Mouse (Mus musculus): ENCODE data around the gene Agbl4.

Agbl4 gene

DNA sequence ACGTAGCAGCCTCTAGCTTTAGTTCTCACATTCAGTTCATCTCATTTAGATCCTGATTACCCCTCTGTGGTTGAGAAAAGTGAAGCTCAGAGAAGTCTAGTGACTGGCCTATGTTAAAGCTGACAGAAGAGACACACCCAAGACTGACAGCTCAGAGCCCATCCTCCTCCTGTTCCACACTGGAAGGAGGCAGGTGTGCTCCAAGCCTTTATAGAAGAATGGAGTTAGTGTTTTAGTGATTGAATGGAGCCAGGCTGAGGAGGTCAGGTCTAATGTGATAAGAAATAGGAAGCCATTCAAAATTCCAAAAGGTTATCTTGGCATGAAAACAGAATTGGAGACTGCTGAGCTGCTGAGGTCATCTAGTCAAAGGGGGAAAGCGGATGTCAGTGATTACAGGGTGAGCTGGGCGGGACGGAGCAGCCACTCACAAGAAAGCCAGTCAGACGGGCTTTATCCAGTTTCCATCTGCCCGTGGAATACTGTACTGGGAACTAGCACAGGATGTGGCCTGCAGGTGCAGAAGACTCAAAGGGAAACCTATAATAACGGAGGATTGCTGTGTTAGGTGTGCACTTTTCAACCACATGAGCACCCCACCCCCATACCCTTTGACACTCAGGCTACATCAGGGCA is 1053.9 kb downstream of the Agbl4 start:
- DNase-seq, result no peak

DNA sequence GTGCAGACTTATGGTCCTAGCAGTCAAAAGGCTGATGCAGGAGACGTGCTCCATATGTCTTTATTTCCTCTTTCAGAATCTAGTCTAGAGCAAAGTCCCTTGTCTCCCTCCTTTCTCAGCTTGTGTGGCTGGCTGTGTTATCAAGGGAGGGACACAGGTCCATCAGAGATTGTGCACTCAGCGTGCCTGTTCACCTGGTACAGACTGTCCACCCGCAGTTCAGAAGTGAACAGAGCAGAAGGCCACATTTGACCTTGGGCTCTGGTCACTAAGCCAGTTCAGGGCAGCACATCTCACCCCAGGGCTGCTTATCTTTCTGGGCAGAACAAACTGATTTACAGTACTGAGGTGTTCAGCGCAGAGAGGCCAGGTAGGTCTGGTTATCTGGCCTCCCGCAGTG is 1054.7 kb downstream of the Agbl4 start:
- DNase-seq, result no peak

DNA sequence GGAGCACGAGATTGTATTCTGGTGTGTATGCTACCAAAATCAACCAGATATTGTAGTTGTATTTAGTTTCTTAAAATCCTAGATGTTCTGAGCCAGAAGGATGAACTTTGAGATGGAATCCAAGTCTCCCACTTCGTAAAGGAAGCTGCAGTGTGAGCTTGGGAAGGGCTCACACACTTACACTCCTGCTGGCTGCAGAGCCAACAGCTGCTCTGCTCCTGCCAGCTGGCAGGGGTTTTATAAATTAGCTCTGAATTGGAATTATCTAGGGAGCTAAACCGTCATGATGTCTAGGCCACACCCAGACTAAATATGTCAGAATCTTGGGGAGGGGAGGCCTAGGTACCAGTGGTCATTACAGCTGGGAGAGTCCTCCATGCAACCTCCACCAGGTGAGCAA is 1055.8 kb downstream of the Agbl4 start:
- no peak for DNase-seq

DNA sequence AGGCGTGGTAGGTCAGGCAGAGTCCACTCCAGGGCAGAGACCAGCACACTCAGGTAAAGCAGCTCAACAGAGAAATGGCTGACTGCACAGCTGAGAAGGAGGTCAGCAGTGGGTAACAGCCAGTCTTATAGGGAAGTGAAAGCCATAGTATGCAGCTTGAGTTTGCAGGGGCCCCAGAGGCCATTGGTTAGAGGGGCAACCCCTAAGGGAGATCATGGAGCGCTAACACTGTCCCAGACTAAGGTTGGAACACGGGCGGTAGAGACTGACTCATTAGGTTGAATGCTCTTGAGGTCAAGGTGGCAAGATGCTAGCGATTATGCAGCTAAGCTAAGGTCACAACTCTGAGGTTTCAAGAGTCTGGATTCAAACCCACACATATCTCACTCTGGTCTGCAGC is 1058.2 kb downstream of the Agbl4 start:
- no peak for DNase-seq

DNA sequence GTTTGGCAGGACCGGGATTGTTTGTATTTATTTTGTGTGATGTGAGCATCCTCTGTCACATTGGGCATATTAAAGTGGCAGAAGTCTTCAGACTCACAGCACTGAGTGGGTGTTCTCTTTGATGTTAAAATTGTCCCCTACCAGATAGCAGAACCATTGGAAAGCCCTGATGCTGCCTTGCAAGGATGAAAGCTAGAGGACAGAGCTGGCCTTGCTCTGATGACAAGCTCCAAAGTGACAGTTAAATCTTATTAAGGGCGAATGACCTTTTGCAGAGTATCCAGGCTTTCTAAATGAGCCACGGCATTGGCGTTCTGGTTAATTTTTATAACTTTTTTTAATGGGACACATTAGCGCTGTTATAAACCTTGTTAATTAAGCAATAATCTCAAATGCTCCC is 1060.1 kb downstream of the Agbl4 start:
- DNase-seq, result no peak

DNA sequence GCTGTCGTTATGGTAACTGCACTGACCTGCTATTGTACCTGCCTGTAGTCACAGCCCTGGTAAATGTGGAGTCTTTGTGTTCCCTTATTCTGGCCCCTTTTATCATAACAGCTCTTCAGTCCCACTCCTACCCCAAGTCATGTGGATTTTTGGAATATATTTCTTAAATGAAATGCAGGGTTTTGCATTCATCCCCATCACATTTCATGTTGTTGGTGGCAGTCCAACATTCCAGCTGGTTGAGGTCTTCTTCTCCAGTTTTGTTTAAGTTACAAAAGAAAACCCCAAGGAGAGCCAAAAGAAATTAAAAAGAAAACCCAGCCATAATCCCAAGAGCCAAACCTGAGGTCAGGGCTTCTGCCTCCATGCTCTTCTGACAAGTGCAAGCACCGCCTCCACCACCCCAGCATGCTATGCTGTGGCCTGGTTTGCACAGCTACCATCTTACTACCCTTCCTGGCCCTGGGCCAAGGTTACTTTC is 1069.9 kb downstream of the Agbl4 start:
- DNase-seq, result no peak

DNA sequence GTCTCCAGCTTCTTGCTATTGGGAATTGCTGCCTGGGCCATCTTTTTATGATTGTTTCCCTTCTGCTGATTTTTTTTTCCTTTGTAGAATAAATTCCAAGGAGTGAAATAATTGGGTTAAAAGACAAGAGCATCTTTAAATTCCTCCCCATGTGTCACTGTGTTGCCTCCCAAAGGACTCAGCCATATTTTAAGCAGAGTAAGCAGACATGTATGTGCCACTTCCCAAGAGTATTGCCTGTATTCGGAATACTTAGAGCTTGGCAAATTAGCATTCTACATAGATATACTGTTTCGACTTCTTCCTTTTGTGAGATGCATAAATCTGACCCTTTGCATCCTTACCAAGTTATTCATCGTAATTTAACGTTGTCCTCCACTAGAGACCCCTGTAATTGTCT is 1070.3 kb downstream of the Agbl4 start:
- DNase-seq, result no peak

DNA sequence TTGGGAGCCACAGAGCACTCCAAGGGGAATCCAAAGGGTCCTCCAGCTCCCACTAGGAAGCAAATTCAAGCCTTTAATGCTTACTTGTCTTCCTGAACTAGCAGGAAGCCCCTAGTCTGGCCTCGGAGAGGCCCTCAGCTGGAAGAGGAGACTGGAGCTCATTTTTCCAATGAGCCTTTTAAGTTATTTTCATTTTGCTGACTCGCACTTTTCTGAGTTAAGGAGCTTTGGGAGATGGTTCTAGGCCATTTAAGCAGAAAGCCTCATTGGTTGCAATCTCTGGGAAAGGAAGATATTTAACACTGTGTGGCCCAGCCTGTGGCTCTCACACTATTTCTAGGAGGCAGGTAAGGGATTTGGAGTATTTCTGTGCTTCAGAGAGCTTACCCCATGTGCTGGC is 1072.4 kb downstream of the Agbl4 start:
- DNase-seq, result no peak

DNA sequence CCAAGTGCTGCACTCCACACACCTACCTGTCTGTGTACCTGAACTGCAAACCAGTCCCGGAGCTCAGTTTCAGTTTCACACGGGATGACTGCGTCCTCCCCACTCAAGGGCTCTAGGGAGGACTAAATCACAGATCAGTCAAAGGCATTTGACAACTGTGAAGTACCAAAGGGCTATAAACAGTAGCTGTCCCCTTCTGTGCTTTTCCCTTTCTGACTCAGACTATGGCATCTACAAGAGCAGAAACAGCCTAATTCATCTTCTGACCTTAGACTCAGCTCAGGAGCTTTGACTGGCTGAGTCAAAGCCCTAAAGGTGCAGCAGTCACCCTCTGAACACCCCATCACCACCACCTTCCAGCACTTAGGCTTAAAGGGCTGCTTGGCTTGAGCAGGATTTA is 1074.3 kb downstream of the Agbl4 start:
- no peak for DNase-seq

DNA sequence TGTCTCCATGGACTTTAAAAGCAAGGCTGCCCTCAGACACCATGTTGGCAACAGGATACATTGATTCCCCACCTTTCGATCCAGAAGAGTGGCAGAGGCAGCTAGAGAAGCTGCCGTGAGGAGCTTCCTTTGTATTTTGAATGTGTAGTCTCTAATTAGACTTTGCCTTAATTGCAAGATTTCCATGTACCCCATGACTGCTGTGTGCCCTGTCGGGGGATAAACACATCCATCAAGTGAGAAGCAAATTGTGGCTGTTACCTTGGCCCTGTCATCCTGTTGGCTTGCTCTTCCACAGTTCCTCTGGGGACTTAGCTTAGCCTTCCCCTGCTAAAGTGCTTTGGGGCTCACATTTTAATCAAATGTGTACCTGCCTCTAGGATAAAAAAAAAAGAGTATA is 1075.0 kb downstream of the Agbl4 start:
- DNase-seq, result no peak

DNA sequence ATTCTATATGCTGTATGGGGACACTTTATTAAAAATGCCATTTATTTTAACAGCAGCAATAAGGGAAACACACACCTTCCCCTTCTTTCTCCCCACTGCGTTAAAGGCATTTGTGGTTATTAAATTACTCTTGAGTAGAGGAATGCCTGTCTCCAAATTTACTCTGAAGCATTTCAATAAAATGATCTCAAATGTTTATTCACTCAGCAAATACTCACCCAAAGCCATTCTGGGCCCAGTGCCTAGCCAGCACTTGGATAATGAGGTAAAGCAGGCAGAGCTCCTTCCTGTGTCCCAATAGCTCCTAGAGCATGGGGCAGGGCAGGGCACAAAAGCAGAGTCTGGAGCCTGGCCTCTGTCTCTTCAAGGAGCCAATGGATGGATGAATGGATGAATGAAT is 1075.6 kb downstream of the Agbl4 start:
- DNase-seq, result no peak

DNA sequence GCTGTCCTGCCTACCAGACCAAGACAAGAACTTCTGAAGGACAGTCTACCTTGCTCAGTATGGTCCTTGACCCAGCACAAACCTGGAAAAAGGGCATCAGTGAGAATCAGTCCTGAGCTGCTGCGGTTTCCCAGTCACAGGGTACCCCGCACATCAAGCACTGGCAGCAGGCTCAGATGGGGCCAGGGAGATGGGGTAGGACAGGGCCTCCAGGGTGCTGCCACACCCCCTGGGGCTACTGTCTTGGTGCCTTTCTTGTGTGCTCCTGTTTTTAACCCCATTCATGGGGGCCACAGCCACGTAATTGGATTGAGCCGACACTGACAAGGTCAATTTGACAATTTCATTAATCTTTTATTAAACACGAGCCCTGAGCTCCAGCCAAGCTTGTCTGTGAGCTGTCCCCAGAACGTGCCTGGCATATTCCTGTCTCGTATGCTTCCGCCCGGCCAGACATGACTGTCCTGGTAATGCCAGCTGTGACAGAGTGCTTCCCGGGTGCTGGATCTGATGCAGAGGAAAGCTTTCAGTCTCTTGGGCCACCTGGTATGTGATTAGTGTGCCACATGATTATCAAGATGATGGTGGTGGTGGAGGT is 1078.0 kb downstream of the Agbl4 start:
- no peak for DNase-seq

DNA sequence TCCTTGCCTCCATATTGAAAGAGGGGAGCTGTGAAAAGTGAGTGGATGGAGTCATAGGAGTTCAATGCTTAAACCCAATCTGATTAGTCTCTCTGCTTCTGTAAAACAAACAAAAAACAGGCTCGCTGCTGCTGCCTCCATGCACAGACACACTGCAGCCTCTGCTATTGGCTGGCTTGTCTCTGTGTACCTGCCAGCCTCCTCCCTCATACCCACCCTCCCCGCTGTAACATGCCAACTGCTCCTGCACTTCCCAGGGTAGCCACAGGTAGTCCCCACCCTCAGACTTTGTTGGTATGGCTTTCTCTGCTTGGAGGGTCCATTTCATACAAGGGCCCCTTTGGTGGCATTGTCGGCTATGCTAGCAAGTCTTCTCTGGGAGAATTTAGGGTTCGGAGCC is 1080.0 kb downstream of the Agbl4 start:
- DNase-seq, result no peak

DNA sequence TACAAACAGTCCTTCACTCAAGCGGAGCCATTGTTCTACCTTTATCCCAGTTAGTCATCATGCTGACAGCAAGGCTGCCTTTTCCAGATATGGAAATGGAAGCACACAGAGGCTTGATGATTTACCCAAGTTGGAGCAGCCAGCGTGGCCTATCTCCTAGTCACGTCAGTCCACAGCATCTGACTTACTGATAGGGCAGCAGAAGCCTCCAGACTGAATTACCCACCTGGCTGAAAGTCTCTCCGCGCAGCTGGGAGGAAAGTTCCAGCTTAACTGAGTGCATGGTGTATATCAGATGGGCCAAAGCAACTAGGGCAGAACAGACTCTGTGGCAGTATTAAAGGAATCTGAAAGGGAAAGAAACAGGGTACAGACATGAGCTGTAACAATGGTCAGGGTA is 1086.0 kb downstream of the Agbl4 start:
- no peak for DNase-seq

DNA sequence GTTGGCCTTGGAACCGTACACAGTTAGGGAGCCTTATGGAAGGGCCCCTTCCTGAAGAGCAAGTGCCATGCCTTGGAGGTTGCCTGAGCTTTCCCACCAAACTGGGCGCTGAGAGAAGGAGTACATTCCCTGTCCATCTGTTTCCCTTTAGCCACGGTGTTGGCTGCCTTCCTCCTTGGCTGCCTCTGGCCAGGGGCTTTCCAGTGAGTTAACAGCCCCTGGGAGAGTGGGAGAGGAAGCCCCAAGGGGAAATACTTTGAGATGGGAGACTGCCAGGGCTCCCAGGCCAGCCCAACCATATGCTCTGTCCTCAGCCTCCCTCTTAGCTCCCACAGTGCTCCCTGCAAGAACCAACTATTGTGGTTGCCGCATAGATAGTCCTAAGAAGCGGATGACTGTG is 1087.7 kb downstream of the Agbl4 start:
- peak; percentile 25 for DNase-seq

DNA sequence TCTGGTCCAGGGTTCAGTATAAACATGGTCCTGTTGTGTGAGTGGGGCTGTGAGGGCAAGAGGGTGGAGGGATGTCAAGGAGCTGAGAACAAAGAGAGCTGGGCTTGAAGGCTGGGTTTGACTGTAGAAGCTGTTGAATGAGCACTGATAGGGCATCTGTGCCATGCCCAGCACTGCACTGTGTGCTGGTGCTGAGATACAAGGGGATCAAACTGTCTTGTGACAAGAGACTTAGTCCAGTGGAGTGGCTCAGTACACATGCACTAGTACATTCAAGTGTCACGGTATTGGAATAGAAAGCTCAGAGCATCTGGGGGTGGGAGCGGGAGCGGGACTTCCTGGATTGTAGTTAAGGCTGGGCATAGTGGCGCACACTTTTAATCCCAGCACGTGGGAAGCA is 1088.7 kb downstream of the Agbl4 start:
- DNase-seq, result no peak

DNA sequence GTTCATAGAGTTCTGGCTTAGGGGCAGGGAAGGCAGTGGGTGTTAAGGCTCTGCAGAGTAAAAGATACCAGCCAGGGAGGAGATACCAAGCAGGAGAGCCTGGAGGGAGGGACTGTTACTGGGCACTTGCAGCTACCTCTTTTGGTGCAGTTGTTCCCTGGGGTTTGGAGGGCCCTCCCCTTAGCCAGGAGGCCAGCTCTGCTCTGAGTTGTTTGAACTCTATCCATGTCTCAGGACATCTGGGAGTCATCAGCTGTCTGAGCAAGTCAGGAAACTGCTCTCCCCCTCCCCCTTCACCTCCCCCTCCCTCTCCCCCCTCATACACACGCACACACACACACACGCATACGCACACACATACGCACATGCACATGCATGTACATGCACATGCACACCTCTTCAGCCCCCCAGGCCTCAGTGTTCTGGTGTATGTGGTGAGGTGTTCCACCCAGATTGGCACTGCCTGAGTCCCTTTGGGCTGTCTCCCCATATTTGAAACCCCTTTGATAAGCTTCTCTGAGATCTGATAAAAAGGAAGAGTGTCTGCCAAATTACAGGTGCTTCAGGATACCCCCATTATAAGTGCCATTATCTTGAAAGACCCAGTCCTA is 1089.9 kb downstream of the Agbl4 start:
- DNase-seq, result peak; percentile 43

DNA sequence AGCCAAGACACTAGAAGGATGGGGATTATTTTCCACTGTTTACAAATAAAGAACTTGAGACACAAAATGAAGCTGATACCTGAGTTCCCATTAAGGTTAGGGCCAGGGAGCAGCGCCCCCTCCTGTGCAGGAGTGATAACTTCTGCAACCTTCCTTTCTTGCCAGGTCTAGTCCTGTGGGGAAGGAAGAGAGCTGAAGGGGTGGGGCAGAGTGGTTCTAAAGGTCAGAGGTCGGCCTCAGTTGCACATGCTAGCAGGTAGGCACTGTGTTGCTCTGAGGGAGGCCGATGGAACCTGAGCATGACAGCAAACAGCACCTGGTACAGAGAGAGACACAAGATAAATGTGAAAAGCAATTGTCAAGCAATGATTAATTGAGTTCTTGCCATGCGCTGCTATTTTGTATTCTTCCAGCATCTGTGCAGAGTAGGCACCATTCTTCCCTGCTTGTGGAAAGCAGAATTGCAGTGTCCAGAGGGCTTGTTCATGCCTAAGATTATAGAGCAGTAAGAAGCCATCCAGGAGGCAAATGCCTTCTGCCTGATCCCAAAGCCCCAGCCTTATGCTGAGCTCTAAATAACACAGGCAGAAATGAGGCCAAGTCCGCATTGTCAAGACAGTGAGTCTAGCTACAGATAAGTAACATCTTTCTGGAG is 1096.4 kb downstream of the Agbl4 start:
- no peak for DNase-seq

DNA sequence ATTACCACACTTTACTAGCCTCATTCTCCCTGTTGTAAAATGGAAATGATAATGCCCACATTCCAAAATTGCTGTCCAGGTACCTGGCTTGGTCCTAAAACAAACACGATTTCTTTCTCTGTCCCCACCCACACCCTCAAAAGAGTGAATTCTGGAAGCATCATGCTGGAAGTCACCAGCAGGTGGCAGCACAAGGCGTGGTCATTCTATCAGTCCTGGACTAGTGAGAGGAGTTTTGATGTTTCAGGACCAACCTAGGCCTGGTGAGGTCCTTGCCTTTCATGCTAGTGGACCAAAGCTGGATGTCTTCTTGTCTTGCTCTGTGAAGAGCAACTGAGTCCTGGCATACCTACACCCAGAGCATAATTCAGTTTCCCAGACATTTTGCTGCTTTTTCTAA is 1098.5 kb downstream of the Agbl4 start:
- DNase-seq, result peak; percentile 68

DNA sequence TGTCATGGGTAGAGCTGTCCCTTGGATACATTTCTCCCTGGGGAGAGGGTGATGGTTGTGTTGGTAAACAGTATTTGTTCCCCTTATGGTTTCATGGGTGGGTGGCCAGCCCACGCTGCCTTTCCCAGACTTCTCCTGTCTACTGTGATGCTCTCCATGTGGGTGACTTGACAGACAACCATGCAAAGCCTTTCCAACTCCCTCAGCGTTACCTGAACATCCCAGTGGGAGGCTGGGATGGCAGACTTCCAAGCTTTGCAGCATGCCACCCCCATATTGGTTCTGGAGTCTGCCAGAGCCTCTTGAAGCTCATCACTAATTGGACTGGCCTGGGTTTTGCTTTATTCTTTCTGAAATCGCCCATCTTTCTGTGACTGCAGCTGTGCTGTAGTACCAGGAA is 1101.3 kb downstream of the Agbl4 start:
- DNase-seq, result no peak

DNA sequence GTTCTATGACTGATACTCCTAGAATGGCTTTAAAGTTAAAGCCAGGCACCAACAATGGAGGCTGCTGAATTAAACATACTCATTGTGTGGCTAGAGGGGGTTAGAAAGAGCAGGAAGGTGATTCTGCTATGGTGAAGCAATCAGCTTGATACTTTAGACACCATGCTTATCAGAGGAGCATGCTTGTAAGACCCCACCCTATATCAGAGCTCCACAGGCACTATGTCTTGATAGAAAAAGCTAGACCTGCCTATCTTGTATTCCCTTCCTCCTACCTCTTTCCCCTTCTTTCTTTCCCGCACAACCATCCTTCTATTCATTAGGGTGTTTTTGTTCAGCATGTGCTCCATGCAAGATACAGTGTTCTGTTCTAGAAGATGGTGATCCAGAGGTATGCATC is 1104.0 kb downstream of the Agbl4 start:
- no peak for DNase-seq

DNA sequence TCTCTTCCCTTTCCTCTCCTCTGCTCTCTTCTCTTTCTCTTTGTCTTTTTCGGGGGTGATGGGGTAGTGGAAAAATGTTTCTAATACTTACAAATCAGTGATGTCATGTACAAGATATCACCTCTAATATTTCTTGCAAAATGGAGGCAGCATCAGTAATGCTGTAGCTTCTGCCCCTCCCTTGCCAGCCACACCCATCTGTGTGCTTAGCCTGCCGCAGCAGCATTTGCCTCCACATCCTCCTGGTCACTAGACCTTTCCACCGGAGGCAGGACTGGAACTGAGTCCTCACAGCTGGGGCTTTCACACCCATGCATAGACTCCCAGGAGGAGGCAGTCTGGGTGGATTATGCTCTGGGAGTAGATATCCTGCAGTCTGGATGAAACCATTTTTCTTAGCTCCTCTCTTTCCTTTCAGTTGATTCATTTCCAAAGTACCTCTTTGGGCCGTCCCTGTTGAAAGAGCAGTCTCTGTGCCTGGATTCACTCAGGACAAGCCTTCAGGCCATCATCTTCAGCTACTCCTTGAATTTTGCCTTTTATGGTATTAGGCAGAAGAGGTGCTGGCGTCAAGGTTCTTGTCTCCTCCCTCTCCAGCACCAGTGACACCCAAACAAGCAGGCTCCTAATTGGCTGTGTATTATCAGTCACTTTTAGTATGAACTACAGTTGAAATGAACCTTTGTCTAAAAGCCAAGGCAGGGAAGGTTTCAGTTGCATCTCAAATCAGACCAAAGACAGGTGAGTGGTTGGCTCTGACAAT is 1105.7 kb downstream of the Agbl4 start:
- no peak for DNase-seq

DNA sequence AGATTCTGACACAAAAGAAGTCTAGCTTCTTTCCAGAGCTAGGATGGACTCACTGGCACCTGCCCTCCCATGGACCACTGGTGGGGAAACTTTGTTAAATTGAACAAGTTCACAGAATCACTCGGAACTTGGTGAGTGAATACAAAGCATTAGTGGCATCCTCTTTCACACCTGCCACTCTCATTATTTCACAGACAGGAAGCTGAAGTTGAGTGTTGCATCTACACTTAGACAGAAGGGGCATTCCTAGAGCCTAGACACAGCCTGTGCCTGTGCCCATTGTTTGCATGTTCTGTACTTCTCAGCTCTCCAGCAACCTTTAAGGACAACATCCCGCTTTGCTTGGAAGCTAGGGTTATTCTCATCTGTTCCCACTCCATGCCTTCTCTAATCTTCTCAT is 1107.5 kb downstream of the Agbl4 start:
- no peak for DNase-seq
